Mouse (Mus musculus) heart, adult 18-20 months (tissue): Measurements from ENCODE around the gene Srf. TPM values are rescaled to one million over a fixed set of nuclear protein-coding genes. Genes with fewer than 3 reads are reported as not detected.

Experiments
- DNase-seq, 2 experiments: peaks; one replicate each; pipeline ENCODE4 v3.0.0; 2021 to 2022; ENCODE audit warnings: mixed read lengths in 1 of 2
- total RNA-seq, 2 experiments: library from RNA; stranded (reverse); gene quantifications; 2 replicates each; pipeline ENCODE4 v1.2.3; 2021

Gene Srf
- total RNA-seq, 2 experiments from 2014 or later, result 88.4 to 93.6 TPM

- DNase-seq, result peak; percentile 44 to 64
Measured at GRCm38 (mm10) chr17:46554977-46555672, 850 bp downstream of the Srf start.

GRCm38 (mm10) chr17:46554646-46554976, 1.4 kb downstream of the Srf start:
- DNase-seq, result no peak

GRCm38 (mm10) chr17:46553926-46554325, 2.0 kb downstream of the Srf start:
- peak in 1 of 2 experiments; percentile 40 for DNase-seq

GRCm38 (mm10) chr17:46553469-46553868, 2.5 kb downstream of the Srf start:
- no peak for DNase-seq

- peak; percentile 95 to 97 for DNase-seq
Measured at GRCm38 (mm10) chr17:46552841-46553423, 3.0 kb downstream of the Srf start.

GRCm38 (mm10) chr17:46552151-46552550, 3.8 kb downstream of the Srf start:
- no peak for DNase-seq

- peak; percentile 31 to 51 for DNase-seq
Measured at GRCm38 (mm10) chr17:46551369-46551768, 4.6 kb downstream of the Srf start.

- DNase-seq, result no peak
Measured at GRCm38 (mm10) chr17:46550904-46551303, 5.1 kb downstream of the Srf start.

- no peak for DNase-seq
Measured at GRCm38 (mm10) chr17:46549642-46550041, 6.3 kb downstream of the Srf start.

GRCm38 (mm10) chr17:46549193-46549592, 6.8 kb downstream of the Srf start:
- no peak for DNase-seq

GRCm38 (mm10) chr17:46548741-46549140, 7.2 kb downstream of the Srf start:
- DNase-seq, result no peak

- DNase-seq, result no peak
Measured at GRCm38 (mm10) chr17:46547923-46548322, 8.1 kb downstream of the Srf start.

- no peak for DNase-seq
Measured at GRCm38 (mm10) chr17:46546995-46547394, 9.0 kb downstream of the Srf start.

- no peak for DNase-seq
Measured at GRCm38 (mm10) chr17:46546591-46546990, 9.4 kb downstream of the Srf start.

GRCm38 (mm10) chr17:46545813-46546564, 10.0 kb downstream of the Srf start, which contains the start of gene Cul9:
Gene Cul9 (minus strand): TSS chr17:46546388.
- peak; percentile 87 for DNase-seq

GRCm38 (mm10) chr17:46543661-46544060, 12.3 kb downstream of the Srf start:
- no peak for DNase-seq

- DNase-seq, result peak; percentile 66 to 82
Measured at GRCm38 (mm10) chr17:46525579-46526307, 30.2 kb downstream of the Srf start.

- no peak for DNase-seq
Measured at GRCm38 (mm10) chr17:46525065-46525464, 30.9 kb downstream of the Srf start.

- no peak for DNase-seq
Measured at GRCm38 (mm10) chr17:46521963-46522668, 33.9 kb downstream of the Srf start.

- no peak for DNase-seq
Measured at GRCm38 (mm10) chr17:46521174-46521573, 34.8 kb downstream of the Srf start.

- no peak for DNase-seq
Measured at GRCm38 (mm10) chr17:46520385-46520979, 35.5 kb downstream of the Srf start.

- no peak for DNase-seq
Measured at GRCm38 (mm10) chr17:46519971-46520370, 36.0 kb downstream of the Srf start.
